Mouse (Mus musculus): ENCODE data around the gene Fezf1. TPM values are rescaled to one million over a fixed set of nuclear protein-coding genes. Genes with fewer than 3 reads are reported as not detected.

The Fezf1 gene
- polyA plus RNA-seq (2012; rRNA removed; ENCODE audit: low replicate concordance), result not detected in 2 replicates

DNA sequence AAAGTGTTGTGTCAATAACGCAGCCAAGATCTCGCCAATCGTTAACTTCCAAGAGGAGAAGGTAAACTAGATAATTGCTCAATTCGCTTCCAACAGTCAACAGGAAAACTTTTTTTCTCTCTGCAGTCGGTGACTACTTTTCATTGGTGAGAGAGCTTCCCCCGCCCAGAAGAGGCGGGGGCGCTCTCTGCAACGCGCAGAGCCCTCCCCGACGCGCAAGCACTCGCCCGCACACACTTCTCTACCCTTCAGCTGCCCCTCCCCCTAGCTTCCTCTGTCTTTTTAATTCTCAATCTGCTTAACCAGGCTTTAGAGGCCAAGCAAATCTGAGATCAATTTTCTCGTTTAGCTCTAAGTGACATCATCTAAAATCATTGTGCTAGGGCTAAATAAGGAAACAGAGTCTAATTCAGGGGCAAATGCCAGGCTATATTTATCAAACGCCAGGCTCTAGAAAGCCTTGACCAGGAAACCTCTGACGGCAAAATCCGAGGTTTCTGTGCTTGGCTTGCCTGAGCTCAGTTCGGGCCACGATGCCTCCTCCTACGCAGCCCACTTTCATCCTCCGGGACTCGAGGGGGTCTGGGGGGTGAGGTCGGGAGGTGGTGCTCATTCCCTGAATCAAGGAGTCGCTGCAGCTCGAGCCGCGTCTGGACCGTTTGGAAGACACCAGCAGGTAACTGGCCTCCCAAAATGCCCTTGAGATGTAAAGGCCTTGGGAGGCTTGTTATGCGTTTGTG lies at the start of gene Fezf1:
Gene Fezf1, minus strand, starts transcription at position 50 of the 740 bp plus-strand sequence.

Other genes starting within 250 kb of the Fezf1 start
- gene Aass, start 115.4 kb downstream of the Fezf1 start, polyA plus RNA-seq (2012; rRNA removed; ENCODE audit: low replicate concordance), result 0.32 and 0.59 TPM in 2 replicates